Mouse (Mus musculus) cerebellum, adult (tissue): ENCODE measurements around the gene Zfp668.

Source experiments
- ATAC-seq: cut with Nextera tagmentation; 2 replicates; pipeline ENCODE4 v1.9.2; 2017; ENCODE audit warnings: mild to moderate bottlenecking, moderate library complexity, mixed read lengths; ENCODE audit not compliant: insufficient number of reproducible peaks, low FRiP score, low TSS enrichment

Zfp668 gene

GRCm38 (mm10) chr7:127876467-127877348 is at the start of gene Zfp668:
Gene Zfp668 (minus strand): TSS chr7:127876828.
- peak; percentile 67 for ATAC-seq

GRCm38 (mm10) chr7:127926066-127926465 is 49.4 kb upstream of the Zfp668 start:
- no peak for ATAC-seq

- no peak for ATAC-seq
Measured at GRCm38 (mm10) chr7:127925252-127925651, 48.6 kb upstream of the Zfp668 start.

GRCm38 (mm10) chr7:127923714-127924113 is 47.1 kb upstream of the Zfp668 start:
- ATAC-seq, result no peak

- ATAC-seq, result no peak
Measured at GRCm38 (mm10) chr7:127922451-127923275, 46.0 kb upstream of the Zfp668 start.

- ATAC-seq, result no peak
Measured at GRCm38 (mm10) chr7:127921516-127921915, 44.9 kb upstream of the Zfp668 start.

- no peak for ATAC-seq
Measured at GRCm38 (mm10) chr7:127919290-127919689, 42.7 kb upstream of the Zfp668 start.

- ATAC-seq, result no peak
Measured at GRCm38 (mm10) chr7:127918203-127918602, 41.6 kb upstream of the Zfp668 start.

- no peak for ATAC-seq
Measured at GRCm38 (mm10) chr7:127915293-127915692, 38.7 kb upstream of the Zfp668 start.

- no peak for ATAC-seq
Measured at GRCm38 (mm10) chr7:127912938-127913337, 36.3 kb upstream of the Zfp668 start.

GRCm38 (mm10) chr7:127912190-127912871 is 35.7 kb upstream of the Zfp668 start, which contains the start of gene Kat8:
Gene Kat8 (plus strand): TSS chr7:127912516.
- peak; percentile 88 for ATAC-seq

GRCm38 (mm10) chr7:127908656-127909055 is 32.0 kb upstream of the Zfp668 start:
- ATAC-seq, result no peak

GRCm38 (mm10) chr7:127907939-127908338 is 31.3 kb upstream of the Zfp668 start:
- ATAC-seq, result no peak

GRCm38 (mm10) chr7:127903971-127904796 is 27.6 kb upstream of the Zfp668 start, which contains the start of gene Bckdk:
Gene Bckdk (plus strand): TSS chr7:127904082.
- peak; percentile 88 for ATAC-seq

- ATAC-seq, result no peak
Measured at GRCm38 (mm10) chr7:127901772-127902171, 25.1 kb upstream of the Zfp668 start.

- no peak for ATAC-seq
Measured at GRCm38 (mm10) chr7:127899997-127900396, 23.4 kb upstream of the Zfp668 start.

GRCm38 (mm10) chr7:127898179-127898956 is 21.7 kb upstream of the Zfp668 start:
- ATAC-seq, result no peak

- ATAC-seq, result no peak
Measured at GRCm38 (mm10) chr7:127897542-127897941, 20.9 kb upstream of the Zfp668 start.

GRCm38 (mm10) chr7:127896384-127896783 is 19.8 kb upstream of the Zfp668 start:
- 0 out of 2 replicates have a peak, but pooled peaks have one; percentile 19 for ATAC-seq
